Comparison of ENCODE assay signal across 23 mouse cellular contexts in genomic region chr6:89324842-89325241, GRCm38 (mm10). TPM values are rescaled to one million over a fixed set of nuclear protein-coding genes. Genes with fewer than 3 reads are reported as not detected.
DNase-seq lines count a peak whose midpoint lies in the region; ATAC-seq and TF ChIP-seq lines count a peak whose summit lies in the region.
"Had no signal": no experiment of that assay in that cellular context is flagged by ENCODE, and none has a peak within 500 bp of the region (broad histone marks: within the 10 kb centered on the region; RNA-seq: fewer than 3 reads in every experiment).

No protein-coding gene starts in this region.

- TF ChIP-seq CTCF in liver, postnatal 0 days (IDR thresholded peaks at IDR 0.05; ENCODE audit: low read depth) = no peak

- no peaks in the 10 kb centered on the region for H3K4me1 ChIP-seq in liver, embryonic 11.5 days (replicated peaks; ENCODE audit: control insufficient read depth, insufficient read depth, low read length)
- peaks cover 4% of the 10 kb centered on the region for H3K4me1 ChIP-seq in liver, embryonic 13.5 days (replicated peaks)
- H3K4me1 ChIP-seq in liver, postnatal 0 days (ENCODE audit: insufficient read depth) = no peaks in the 10 kb centered on the region
- H3K4me1 ChIP-seq: forebrain, embryonic 13.5 days had no signal

- peak; percentile 55 for ATAC-seq in liver, embryonic 11.5 days (replicated peaks; ENCODE audit: low FRiP score)
- peak; percentile 64 for ATAC-seq in liver, embryonic 13.5 days (ENCODE audit: low read depth)
- ATAC-seq in liver, postnatal 0 days = 0 out of 2 replicates have a peak, but pooled peaks have one; percentile 23
- ATAC-seq: CD4-positive, CD25-positive, alpha-beta regulatory T cell, adult 4 months; forebrain, embryonic 13.5 days; forebrain, postnatal 0 days; hindbrain, postnatal 0 days had no signal

- H3K4me2 ChIP-seq in liver, embryonic 11.5 days = no peak overlapping the region
- H3K4me2 ChIP-seq in liver, embryonic 13.5 days = no peak overlapping the region
- no peak overlapping the region for H3K4me2 ChIP-seq in liver, postnatal 0 days (ENCODE audit: low read depth, low read length)
- H3K4me2 ChIP-seq: forebrain, embryonic 13.5 days; hindbrain, embryonic 13.5 days had no signal

- no peaks in the 10 kb centered on the region for H3K9me3 ChIP-seq in liver, embryonic 11.5 days (ENCODE audit: control insufficient read depth, low read length)
- H3K9me3 ChIP-seq in liver, embryonic 13.5 days (replicated peaks) = no peaks in the 10 kb centered on the region
- H3K9me3 ChIP-seq in liver, postnatal 0 days (ENCODE audit: low read length) = no peaks in the 10 kb centered on the region
- H3K9me3 ChIP-seq: embryonic facial prominence, embryonic 10.5 days; forebrain, embryonic 13.5 days; heart, embryonic 10.5 days; hindbrain, embryonic 13.5 days had no signal

- 74% methylated on average over 4 of the region's 4 CpGs for WGBS in liver, embryonic 11.5 days
- WGBS in liver, embryonic 13.5 days (ENCODE audit: insufficient replicate concordance) = 39% methylated on average over 4 of the region's 4 CpGs
- 71% methylated on average over 4 of the region's 4 CpGs for WGBS in liver, postnatal 0 days (ENCODE audit: insufficient replicate concordance)

- no peak for DNase-seq in liver, embryonic 11.5 days (ENCODE audit: low spot score)
- no peak for DNase-seq in liver
- peak; percentile 20 for DNase-seq in MEL-GATA-1-ER (ENCODE audit: extremely low read depth, low read depth)
- no peak for DNase-seq in liver, embryonic 13.5 days
- DNase-seq in liver, postnatal 0 days = no peak
- DNase-seq in right cerebral cortex, postnatal 36 days (ENCODE audit: low spot score in 2 of 2) = no peak
- DNase-seq in lung, adult 18-20 months = no peak
- no peak for DNase-seq in frontal cortex, postnatal 14 days (ENCODE audit: low spot score in 2 of 2)
- DNase-seq: adrenal gland, adult 8-10 months; B cell, adult 2 months; cerebellum, adult 11-12 months; cerebellum, adult 9-10 months; forebrain, postnatal 0 days; gastrocnemius, adult 2 months; gastrocnemius, postnatal 36 days; heart, adult 18-20 months; heart, postnatal 10 days had no signal

- no peak overlapping the region for H3K9ac ChIP-seq in liver, embryonic 11.5 days (ENCODE audit: low read depth, low read length)
- H3K9ac ChIP-seq in liver, embryonic 13.5 days = no peak overlapping the region; the same call in 1 of the 2 replicates
- no peak overlapping the region for H3K9ac ChIP-seq in liver, postnatal 0 days (replicated peaks)
- H3K9ac ChIP-seq: forebrain, embryonic 13.5 days; forebrain, postnatal 0 days had no signal

- H3K27me3 ChIP-seq in liver, embryonic 11.5 days (replicated peaks; ENCODE audit: control insufficient read depth, insufficient read depth, low read length) = no peaks in the 10 kb centered on the region
- H3K27me3 ChIP-seq in liver, embryonic 13.5 days = no peaks in the 10 kb centered on the region
- no peaks in the 10 kb centered on the region for H3K27me3 ChIP-seq in liver, postnatal 0 days (ENCODE audit: insufficient read depth, low read length)
- H3K27me3 ChIP-seq: forebrain, embryonic 13.5 days; hindbrain, embryonic 13.5 days had no signal

- TF ChIP-seq EP300 in liver, postnatal 0 days (IDR thresholded peaks at IDR 0.05; ENCODE audit: low read depth) = no peak

- H3K4me3 ChIP-seq in liver, embryonic 11.5 days (ENCODE audit: low read depth, low read length) = no peak overlapping the region
- no peak overlapping the region for H3K4me3 ChIP-seq in liver, embryonic 13.5 days (replicated peaks)
- no peak overlapping the region for H3K4me3 ChIP-seq in liver, postnatal 0 days (ENCODE audit: low read depth, low read length)
- H3K4me3 ChIP-seq: embryonic facial prominence, embryonic 10.5 days; forebrain, embryonic 13.5 days; gastrocnemius, adult 2 months; heart, embryonic 10.5 days; hindbrain, embryonic 13.5 days had no signal

- H3K36me3 ChIP-seq in liver, embryonic 11.5 days (ENCODE audit: control insufficient read depth, insufficient read depth, low read length) = peaks cover 20% of the 10 kb centered on the region; the same call in 1 of the 2 replicates
- H3K36me3 ChIP-seq in liver, embryonic 13.5 days = peaks cover 48% of the 10 kb centered on the region
- peaks cover 20% of the 10 kb centered on the region for H3K36me3 ChIP-seq in liver, postnatal 0 days (replicated peaks; ENCODE audit: insufficient read depth, low read length)

- H3K27ac ChIP-seq in liver, embryonic 11.5 days (ENCODE audit: low read depth, low read length) = no peak overlapping the region
- H3K27ac ChIP-seq in liver, embryonic 13.5 days = no peak overlapping the region
- H3K27ac ChIP-seq in liver, postnatal 0 days (ENCODE audit: low read depth) = no peak overlapping the region
- H3K27ac ChIP-seq: embryonic facial prominence, embryonic 10.5 days; forebrain, embryonic 13.5 days; gastrocnemius, adult 2 months; hindbrain, postnatal 0 days had no signal

RNA-seq across cellular contexts. Expression of gene Plxna1, which starts 37.6 kb away (rescaled TPM):
- 7.5 and 7.7 TPM in 2 replicates for polyA plus RNA-seq in liver, embryonic 11.5 days (2014; fragmentation: Nextera tagmentation; extraction: Ambion mirVana)
- polyA plus RNA-seq in liver, embryonic 13.5 days (2015; fragmentation: Nextera tagmentation; extraction: Ambion mirVana) = 1.8 and 2.5 TPM in 2 replicates
- polyA plus RNA-seq in liver, postnatal 0 days (2015; fragmentation: Nextera tagmentation; extraction: Ambion mirVana) = 1.7 TPM in 2 replicates
